Mouse (Mus musculus): ENCODE measurements around the gene Vmn2r1.

Gene Vmn2r1

GRCm38 (mm10) chr3:64081247-64081646 is at the start of gene Vmn2r1:
TSS of gene Vmn2r1 (plus strand) at chr3:64081547.
- DNase-seq (ENCODE audit: low spot score in 2 of 2): no peak

- no peak for DNase-seq (ENCODE audit: low spot score in 2 of 2)
These were observed 43.1 kb upstream of the Vmn2r1 start for GRCm38 (mm10) chr3:64038136-64038841.

- peak; percentile 89 to 93 for DNase-seq (ENCODE audit: low spot score in 2 of 2)
These were observed 41.2 kb upstream of the Vmn2r1 start for GRCm38 (mm10) chr3:64039818-64040784.

GRCm38 (mm10) chr3:64112707-64113106 is 31.4 kb downstream of the Vmn2r1 start:
- DNase-seq (ENCODE audit: low spot score in 2 of 2): no peak

GRCm38 (mm10) chr3:64113352-64114046 is 32.2 kb downstream of the Vmn2r1 start:
- peak in 1 of 2 experiments; percentile 14 for DNase-seq (ENCODE audit: low spot score in 2 of 2)

GRCm38 (mm10) chr3:64141878-64142508 is 60.6 kb downstream of the Vmn2r1 start, which contains the start of gene Vmn2r2:
TSS of gene Vmn2r2 (minus strand) at chr3:64141928.
- DNase-seq (ENCODE audit: low spot score in 2 of 2): no peak
